Mouse (Mus musculus): ENCODE measurements at regions not wholly inside any gene's neighbourhood (a gene's known extent, or its start where the extent isn't known, plus 50 kb on each side); places are given as distances from the start of the nearest gene placed in this dataset.
"Not testable (repeated sequence)": the region's sequence is repeated elsewhere in the genome, so short reads cannot be mapped to it uniquely, and the experiment has no call there.

DNA sequence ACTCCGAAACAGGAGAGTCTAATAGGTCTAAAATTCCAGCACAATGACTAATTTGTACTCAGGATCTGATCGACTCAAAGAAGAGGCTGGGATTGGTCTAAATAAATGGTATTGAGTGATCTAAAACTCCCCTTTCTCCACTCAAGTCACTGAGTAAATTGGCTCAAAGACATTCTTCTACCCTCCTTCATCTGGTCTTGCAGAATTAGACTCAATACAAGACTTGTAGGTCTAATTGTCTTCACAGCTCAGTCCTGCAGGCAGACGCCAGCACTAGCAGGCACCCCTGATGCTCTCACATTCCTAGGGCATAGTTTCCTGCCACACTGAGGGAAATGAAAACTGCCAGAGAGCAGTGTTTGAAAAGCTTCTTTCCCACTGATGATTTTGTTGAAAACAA, 382.9 kb upstream of the Impg1 start:
- no peak for ATAC-seq
- 53% methylated on average over 3 of the region's 3 CpGs for WGBS
- H3K4me3 ChIP-seq (ENCODE audit: low read depth, low read length), result no peak overlapping the region

DNA sequence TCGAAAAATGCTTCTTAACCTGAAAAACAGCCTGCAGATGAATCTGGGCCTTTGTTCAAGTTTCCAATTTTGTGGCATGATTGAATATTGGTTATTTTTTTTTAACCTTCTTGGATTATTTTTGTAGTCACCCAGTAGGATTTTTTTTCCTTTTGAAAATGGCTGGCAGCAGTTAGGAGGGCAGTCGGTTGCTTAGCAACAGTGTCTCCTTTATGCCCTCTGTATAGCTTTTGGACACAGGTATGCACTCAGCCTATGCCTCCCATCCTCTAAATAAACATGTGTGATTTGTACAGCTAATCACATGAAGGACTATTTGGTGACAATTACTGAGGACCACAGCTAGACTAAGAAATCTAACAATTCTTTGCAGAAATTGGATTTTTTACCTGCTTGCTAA, 367.5 kb upstream of the Impg1 start:
- Histone ChIP-seq H3K36me3 (ENCODE audit: control insufficient read depth, insufficient read depth, low read length) (no peaks in the 10 kb centered on the region), H3K4me3 (ENCODE audit: low read depth, low read length) (no peak overlapping the region), H3K27me3 (ENCODE audit: control insufficient read depth, insufficient read depth, low read depth, low read length) (no peaks in the 10 kb centered on the region), H3K4me1 (ENCODE audit: control insufficient read depth, insufficient read depth, low read length) (0 out of 2 replicates have a peak, but pooled peaks cover 2% of the 10 kb centered on the region), H3K27ac (ENCODE audit: low read length) (no peak overlapping the region), H3K4me2 (ENCODE audit: low read length) (no peak overlapping the region), H3K9ac (ENCODE audit: low read depth, low read length) (no peak overlapping the region), H3K9me3 (replicated peaks; ENCODE audit: control insufficient read depth, low read length, poor library complexity, severe bottlenecking) (no peaks in the 10 kb centered on the region)
- no peak for ATAC-seq
- WGBS, result 82% methylated on average over 2 of the region's 2 CpGs

More for the DNA sequence above, 382.9 kb upstream of the Impg1 start:
- H3K4me2 ChIP-seq (ENCODE audit: low read length), result no peak overlapping the region
- H3K4me1 ChIP-seq (ENCODE audit: control insufficient read depth, insufficient read depth, low read length), result no peaks in the 10 kb centered on the region
- no peak overlapping the region for H3K27ac ChIP-seq (ENCODE audit: low read length)
- no peaks in the 10 kb centered on the region for H3K9me3 ChIP-seq (replicated peaks; ENCODE audit: control insufficient read depth, low read length, poor library complexity, severe bottlenecking)
- H3K36me3 ChIP-seq (ENCODE audit: control insufficient read depth, insufficient read depth, low read length), result no peaks in the 10 kb centered on the region
- no peak overlapping the region for H3K9ac ChIP-seq (ENCODE audit: low read depth, low read length)
- no peaks in the 10 kb centered on the region for H3K27me3 ChIP-seq (ENCODE audit: control insufficient read depth, insufficient read depth, low read depth, low read length)

DNA sequence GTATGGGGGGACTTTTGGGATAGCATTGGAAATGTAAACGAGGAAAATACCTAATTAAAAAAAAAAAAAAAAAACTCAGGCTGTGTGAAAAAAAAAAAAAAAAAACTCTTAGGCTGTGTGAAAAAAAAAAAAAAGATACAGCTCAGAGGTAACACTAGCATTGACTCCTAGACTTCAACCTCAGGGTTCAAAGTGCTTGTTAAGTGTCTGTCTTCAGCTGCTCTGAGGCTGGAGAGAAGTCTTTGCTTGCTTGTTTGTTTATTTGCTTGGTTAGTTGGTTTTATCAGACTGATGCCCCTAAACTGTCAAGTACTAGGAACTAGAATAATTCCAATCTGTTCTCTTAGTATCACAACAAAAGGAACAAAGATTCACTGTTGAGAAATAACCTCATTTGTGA, 360.1 kb upstream of the Impg1 start:
- H3K4me1 ChIP-seq (ENCODE audit: control insufficient read depth, insufficient read depth, low read length), result no peaks in the 10 kb centered on the region
- no peak overlapping the region for H3K9ac ChIP-seq (ENCODE audit: low read depth, low read length)
- no peak overlapping the region for H3K27ac ChIP-seq (ENCODE audit: low read length)
- H3K4me2 ChIP-seq (ENCODE audit: low read length), result no peak overlapping the region
- no peaks in the 10 kb centered on the region for H3K36me3 ChIP-seq (ENCODE audit: control insufficient read depth, insufficient read depth, low read length)
- WGBS, result 83% methylated on average over 1 of the region's 1 CpGs
- no peak for ATAC-seq
- H3K27me3 ChIP-seq (ENCODE audit: control insufficient read depth, insufficient read depth, low read depth, low read length), result no peaks in the 10 kb centered on the region
- no peak overlapping the region for H3K4me3 ChIP-seq (ENCODE audit: low read depth, low read length)
- H3K9me3 ChIP-seq (replicated peaks; ENCODE audit: control insufficient read depth, low read length, poor library complexity, severe bottlenecking), result no peaks in the 10 kb centered on the region

DNA sequence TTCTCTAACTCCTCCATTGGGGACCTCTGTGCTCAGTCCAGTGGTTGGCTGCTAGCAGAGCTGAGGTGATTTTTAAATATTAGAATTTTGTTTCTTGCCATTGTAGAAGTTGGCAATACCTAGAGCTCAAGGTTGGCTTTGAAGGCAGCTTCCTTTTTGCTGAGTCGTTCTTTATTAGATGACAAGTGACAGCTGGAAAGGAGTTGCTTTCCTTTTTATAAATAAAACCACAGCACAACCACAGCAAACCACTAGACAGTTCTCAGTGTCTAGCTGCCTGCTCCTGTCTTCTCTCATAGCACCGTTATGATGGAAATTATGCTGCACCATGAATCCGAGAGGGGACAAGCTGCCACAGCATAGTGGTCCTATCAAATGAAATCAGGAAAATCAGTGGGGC, 354.8 kb upstream of the Impg1 start:
- ATAC-seq, result no peak
- no peaks in the 10 kb centered on the region for H3K27me3 ChIP-seq (ENCODE audit: control insufficient read depth, insufficient read depth, low read depth, low read length)
- no peak overlapping the region for H3K9ac ChIP-seq (ENCODE audit: low read depth, low read length)
- no peaks in the 10 kb centered on the region for H3K4me1 ChIP-seq (ENCODE audit: control insufficient read depth, insufficient read depth, low read length)
- H3K4me2 ChIP-seq (ENCODE audit: low read length), result no peak overlapping the region
- no peak overlapping the region for H3K4me3 ChIP-seq (ENCODE audit: low read depth, low read length)
- H3K9me3 ChIP-seq (replicated peaks; ENCODE audit: control insufficient read depth, low read length, poor library complexity, severe bottlenecking), result no peaks in the 10 kb centered on the region
- H3K36me3 ChIP-seq (ENCODE audit: control insufficient read depth, insufficient read depth, low read length), result no peaks in the 10 kb centered on the region
- no peak overlapping the region for H3K27ac ChIP-seq (ENCODE audit: low read length)
- WGBS, result 90% methylated on average over 3 of the region's 3 CpGs

DNA sequence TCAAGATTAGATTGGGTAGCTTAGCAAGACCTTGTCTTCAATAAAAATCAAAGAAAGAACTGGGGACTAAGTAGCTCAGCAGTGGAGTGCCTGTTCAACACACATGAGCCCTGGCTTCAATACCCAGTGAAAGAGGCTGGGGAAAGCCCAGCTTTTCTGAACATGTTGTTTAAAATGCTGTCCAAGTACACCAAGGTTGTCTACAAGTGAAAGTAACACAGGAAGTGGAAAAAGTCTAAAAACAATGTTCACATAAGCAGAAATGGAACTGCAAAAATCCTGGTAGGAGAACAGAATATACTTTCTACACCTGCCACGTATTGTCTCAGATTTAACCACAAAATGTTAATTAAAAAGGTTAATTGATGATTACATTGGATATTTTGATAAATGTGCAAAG, 353.8 kb upstream of the Impg1 start:
- Histone ChIP-seq H3K9ac (ENCODE audit: low read depth, low read length) (no peak overlapping the region), H3K4me3 (ENCODE audit: low read depth, low read length) (no peak overlapping the region), H3K4me2 (ENCODE audit: low read length) (no peak overlapping the region), H3K9me3 (replicated peaks; ENCODE audit: control insufficient read depth, low read length, poor library complexity, severe bottlenecking) (no peaks in the 10 kb centered on the region), H3K27me3 (ENCODE audit: control insufficient read depth, insufficient read depth, low read depth, low read length) (no peaks in the 10 kb centered on the region), H3K36me3 (ENCODE audit: control insufficient read depth, insufficient read depth, low read length) (no peaks in the 10 kb centered on the region), H3K27ac (ENCODE audit: low read length) (no peak overlapping the region), H3K4me1 (ENCODE audit: control insufficient read depth, insufficient read depth, low read length) (no peaks in the 10 kb centered on the region)
- no peak for ATAC-seq
- WGBS, result 88% methylated on average over 1 of the region's 1 CpGs

DNA sequence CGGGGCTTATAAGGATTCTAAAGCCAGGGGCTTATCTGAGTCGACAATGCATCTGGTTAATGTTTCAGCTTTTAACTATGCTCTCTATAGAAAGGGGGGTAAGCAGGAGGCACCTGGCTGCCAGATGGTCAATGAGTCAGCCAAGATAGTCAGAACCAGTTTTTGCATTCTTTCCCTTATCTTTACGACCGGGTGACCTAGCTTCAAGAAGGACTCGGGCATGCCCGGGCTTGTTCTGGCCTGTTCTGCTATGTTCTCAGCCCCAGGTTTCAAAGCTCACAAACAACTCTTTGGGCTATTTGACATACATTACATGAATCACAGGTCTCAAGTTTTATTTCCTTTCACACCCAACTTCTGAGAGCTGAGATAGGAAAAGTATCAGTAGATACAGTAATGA, 348.6 kb upstream of the Impg1 start:
- not testable (repeated sequence) for H3K4me2 ChIP-seq (ENCODE audit: low read length); H3K27ac ChIP-seq (ENCODE audit: low read length); H3K9me3 ChIP-seq (replicated peaks; ENCODE audit: control insufficient read depth, low read length, poor library complexity, severe bottlenecking); H3K4me1 ChIP-seq (ENCODE audit: control insufficient read depth, insufficient read depth, low read length); H3K27me3 ChIP-seq (ENCODE audit: control insufficient read depth, insufficient read depth, low read depth, low read length); H3K4me3 ChIP-seq (ENCODE audit: low read depth, low read length); H3K36me3 ChIP-seq (ENCODE audit: control insufficient read depth, insufficient read depth, low read length); ATAC-seq; H3K9ac ChIP-seq (ENCODE audit: low read depth, low read length)
- WGBS, result 94% methylated on average over 6 of the region's 6 CpGs

DNA sequence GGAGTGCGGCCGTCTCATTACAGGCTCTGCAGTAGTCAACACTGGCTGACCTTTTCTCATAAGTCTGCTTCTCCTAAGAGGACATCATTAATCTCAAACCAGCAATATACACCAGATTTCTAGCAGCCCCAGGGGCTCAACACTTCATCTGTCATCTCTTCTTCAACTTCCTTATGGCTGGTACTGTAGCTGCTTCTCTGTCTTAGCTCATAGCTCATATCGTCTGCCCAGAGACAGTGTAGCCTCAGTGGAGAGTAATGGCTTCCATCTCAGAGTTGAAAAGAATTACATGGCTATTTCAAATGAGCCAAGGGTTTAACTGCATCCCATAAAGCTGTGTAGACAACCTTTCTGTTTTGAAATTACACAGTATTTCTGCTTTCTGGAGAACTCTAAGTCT, 326.2 kb upstream of the Impg1 start:
- H3K9ac ChIP-seq (ENCODE audit: low read depth, low read length), result no peak overlapping the region
- no peaks in the 10 kb centered on the region for H3K36me3 ChIP-seq (ENCODE audit: control insufficient read depth, insufficient read depth, low read length)
- ATAC-seq, result no peak
- H3K4me3 ChIP-seq (ENCODE audit: low read depth, low read length), result no peak overlapping the region
- H3K27ac ChIP-seq (ENCODE audit: low read length), result no peak overlapping the region
- no peaks in the 10 kb centered on the region for H3K27me3 ChIP-seq (ENCODE audit: control insufficient read depth, insufficient read depth, low read depth, low read length)
- no peaks in the 10 kb centered on the region for H3K4me1 ChIP-seq (ENCODE audit: control insufficient read depth, insufficient read depth, low read length)
- H3K4me2 ChIP-seq (ENCODE audit: low read length), result no peak overlapping the region
- H3K9me3 ChIP-seq (replicated peaks; ENCODE audit: control insufficient read depth, low read length, poor library complexity, severe bottlenecking), result no peaks in the 10 kb centered on the region
- 65% methylated on average over 3 of the region's 3 CpGs for WGBS

DNA sequence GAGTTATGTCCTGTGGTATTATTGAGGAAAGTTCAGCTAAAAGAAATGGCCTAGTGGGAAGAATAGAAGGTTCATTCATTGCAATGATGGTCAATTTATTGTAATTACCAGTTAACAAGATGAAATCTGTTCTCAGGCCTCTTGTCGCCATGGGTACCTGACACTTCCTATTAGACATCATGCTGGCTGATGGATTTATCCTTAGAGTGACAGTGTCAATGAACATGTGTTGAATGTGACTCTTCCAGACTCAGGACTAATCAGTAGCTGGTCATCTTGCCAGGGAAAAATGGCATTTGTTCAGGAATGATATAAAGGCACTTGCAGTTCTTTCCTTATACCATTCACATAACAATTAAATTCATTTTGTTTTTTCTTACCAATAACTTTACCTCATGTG, 309.3 kb upstream of the Impg1 start:
- Histone ChIP-seq H3K36me3 (ENCODE audit: control insufficient read depth, insufficient read depth, low read length) (no peaks in the 10 kb centered on the region), H3K9me3 (replicated peaks; ENCODE audit: control insufficient read depth, low read length, poor library complexity, severe bottlenecking) (no peaks in the 10 kb centered on the region), H3K4me2 (ENCODE audit: low read length) (no peak overlapping the region), H3K27ac (ENCODE audit: low read length) (no peak overlapping the region), H3K27me3 (ENCODE audit: control insufficient read depth, insufficient read depth, low read depth, low read length) (no peaks in the 10 kb centered on the region), H3K4me1 (ENCODE audit: control insufficient read depth, insufficient read depth, low read length) (no peaks in the 10 kb centered on the region; the same call in 1 of the 2 replicates), H3K9ac (ENCODE audit: low read depth, low read length) (no peak overlapping the region), H3K4me3 (ENCODE audit: low read depth, low read length) (no peak overlapping the region)
- ATAC-seq, result no peak
- WGBS, result 46% methylated on average over 1 of the region's 1 CpGs

DNA sequence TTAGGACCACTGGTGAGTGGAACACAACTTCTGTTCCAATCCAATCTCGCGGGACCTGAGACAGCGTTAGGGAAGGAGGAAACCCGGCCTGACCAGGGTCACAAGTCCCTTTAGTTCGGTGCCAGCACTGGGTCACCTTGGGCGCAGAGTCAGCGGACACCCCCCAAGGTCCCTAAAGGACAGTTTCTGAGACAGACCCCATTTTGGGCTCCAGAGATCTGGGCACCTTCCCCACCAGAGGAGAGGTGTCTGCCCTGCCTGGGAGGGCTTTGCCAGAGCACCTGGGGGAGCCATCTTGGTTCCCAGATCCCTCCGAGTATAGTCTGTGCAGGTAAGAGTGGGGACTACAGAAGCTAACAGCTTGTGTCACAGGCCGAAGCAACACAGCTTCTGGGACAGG, 270.5 kb upstream of the Impg1 start:
- H3K27me3 ChIP-seq (ENCODE audit: control insufficient read depth, insufficient read depth, low read depth, low read length); H3K9ac ChIP-seq (ENCODE audit: low read depth, low read length); ATAC-seq; H3K4me3 ChIP-seq (ENCODE audit: low read depth, low read length); H3K36me3 ChIP-seq (ENCODE audit: control insufficient read depth, insufficient read depth, low read length); H3K9me3 ChIP-seq (replicated peaks; ENCODE audit: control insufficient read depth, low read length, poor library complexity, severe bottlenecking); H3K4me1 ChIP-seq (ENCODE audit: control insufficient read depth, insufficient read depth, low read length); H3K4me2 ChIP-seq (ENCODE audit: low read length); H3K27ac ChIP-seq (ENCODE audit: low read length): not testable (repeated sequence)
- WGBS, result 92% methylated on average over 9 of the region's 9 CpGs

DNA sequence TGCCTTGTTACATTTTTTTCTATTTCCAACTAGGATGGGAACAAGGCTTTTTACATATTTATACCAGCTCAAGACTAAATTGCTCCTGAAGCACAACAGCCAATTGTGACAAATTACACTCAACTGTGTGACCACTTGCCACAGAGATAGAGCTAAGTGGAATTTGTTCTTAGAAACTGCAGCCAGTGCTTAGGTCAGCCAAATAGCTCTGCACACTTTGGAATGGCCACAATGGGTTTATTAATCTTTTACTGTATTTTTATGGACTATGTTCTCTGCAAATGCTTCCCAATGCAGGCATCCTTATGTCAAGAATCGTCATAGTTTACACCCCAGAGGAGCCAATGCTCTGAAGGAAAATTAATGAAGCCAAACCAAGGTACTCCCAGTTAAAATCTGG, 267.7 kb upstream of the Impg1 start:
- H3K27me3 ChIP-seq (ENCODE audit: control insufficient read depth, insufficient read depth, low read depth, low read length), result no peaks in the 10 kb centered on the region
- no peak overlapping the region for H3K9ac ChIP-seq (ENCODE audit: low read depth, low read length)
- 76% methylated on average over 1 of the region's 1 CpGs for WGBS
- no peak for ATAC-seq
- H3K27ac ChIP-seq (ENCODE audit: low read length), result no peak overlapping the region
- no peak overlapping the region for H3K4me3 ChIP-seq (ENCODE audit: low read depth, low read length)
- H3K36me3 ChIP-seq (ENCODE audit: control insufficient read depth, insufficient read depth, low read length), result no peaks in the 10 kb centered on the region
- no peak overlapping the region for H3K4me2 ChIP-seq (ENCODE audit: low read length)
- no peaks in the 10 kb centered on the region for H3K4me1 ChIP-seq (ENCODE audit: control insufficient read depth, insufficient read depth, low read length)
- no peaks in the 10 kb centered on the region for H3K9me3 ChIP-seq (replicated peaks; ENCODE audit: control insufficient read depth, low read length, poor library complexity, severe bottlenecking)
